In the genomic region with DNA sequence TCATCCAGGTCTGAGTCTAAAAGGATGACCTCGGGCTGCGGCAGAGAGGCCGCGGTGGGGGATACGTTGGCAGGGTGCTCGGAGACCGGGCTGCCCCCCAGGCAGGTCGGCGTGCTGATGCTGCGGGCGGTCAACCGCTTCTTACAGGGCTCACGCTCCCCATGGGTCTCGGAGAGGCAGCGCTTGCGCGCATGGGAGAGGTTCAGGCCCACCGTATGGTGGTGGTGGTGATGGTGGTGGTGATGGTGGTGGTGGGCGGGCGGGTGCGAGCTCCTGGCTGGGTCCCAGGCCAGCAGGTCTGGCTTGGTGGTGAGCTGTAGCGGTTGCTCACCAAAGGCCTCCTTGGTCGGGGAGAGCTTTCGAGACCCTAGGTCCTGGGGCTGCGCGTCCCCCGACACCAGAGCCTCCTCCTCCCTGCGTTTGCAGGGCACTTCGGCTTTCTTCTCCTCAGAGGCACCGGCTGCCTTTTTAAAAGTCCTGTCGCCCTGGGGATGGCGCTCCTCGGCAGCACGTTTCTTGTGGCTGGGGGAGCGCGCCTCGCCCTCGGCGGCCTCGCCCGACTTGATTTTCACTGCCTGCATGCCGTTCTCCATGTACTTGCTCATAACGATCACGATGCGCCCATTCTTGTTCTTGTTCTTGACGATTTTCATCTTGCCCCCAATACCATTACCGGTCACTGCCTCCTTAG, we compare ENCODE assay signal across 8 mouse cellular contexts. TPM values are rescaled to one million over a fixed set of nuclear protein-coding genes. Genes with fewer than 3 reads are reported as not detected.
DNase-seq lines count a peak whose midpoint lies in the region; ATAC-seq and TF ChIP-seq lines count a peak whose summit lies in the region.

No protein-coding gene starts in this region.

- H3K27ac ChIP-seq in heart, embryonic 13.5 days (replicated peaks): no peak overlapping the region
- H3K27ac ChIP-seq in heart, adult 2 months: no peak overlapping the region
- H3K27ac ChIP-seq in hindbrain, embryonic 13.5 days: no peak overlapping the region

- H3K4me3 ChIP-seq in heart, embryonic 13.5 days: no peak overlapping the region
- no peak overlapping the region for H3K4me3 ChIP-seq in heart, adult 2 months
- peak overlapping the region; percentile 80 for H3K4me3 ChIP-seq in hindbrain, embryonic 13.5 days
- H3K4me3 ChIP-seq in myocyte: no peak overlapping the region

- H3K36me3 ChIP-seq in heart, embryonic 13.5 days: peaks cover 40% of the 10 kb centered on the region
- no peaks in the 10 kb centered on the region for H3K36me3 ChIP-seq in heart, adult 2 months (ENCODE audit: control insufficient read depth, insufficient read depth, low read length)
- peaks cover 35% of the 10 kb centered on the region for H3K36me3 ChIP-seq in hindbrain, embryonic 13.5 days
- H3K36me3 ChIP-seq in myocyte (ENCODE audit: control insufficient read depth, insufficient read depth): peaks cover 12% of the 10 kb centered on the region

- intact Hi-C loops in heart, adult 2 months (cut with DNase I): no loop called here

- H3K4me1 ChIP-seq in heart, embryonic 13.5 days: peaks cover 66% of the 10 kb centered on the region
- peaks cover 8% of the 10 kb centered on the region for H3K4me1 ChIP-seq in heart, adult 2 months (ENCODE audit: control insufficient read depth, insufficient read depth, low read length)
- peaks cover 73% of the 10 kb centered on the region for H3K4me1 ChIP-seq in hindbrain, embryonic 13.5 days (replicated peaks)

- H3K4me2 ChIP-seq in heart, embryonic 13.5 days: no peak overlapping the region
- H3K4me2 ChIP-seq in hindbrain, embryonic 13.5 days: peak overlapping the region; percentile 43
- no peak overlapping the region for H3K4me2 ChIP-seq in myocyte (ENCODE audit: low read depth)

- DNase-seq in heart, adult 2 months: no peak
- peak; percentile 33 for DNase-seq in embryo, embryonic 10.5 days (ENCODE audit: low spot score)
- no peak for DNase-seq in layer of hippocampus, adult 9-10 months (ENCODE audit: low spot score)
- DNase-seq in spleen, postnatal 14 days (ENCODE audit: low spot score in 2 of 2): no peak
- no peak for DNase-seq in layer of hippocampus, postnatal 14 days (ENCODE audit: low spot score in 2 of 2)

- 56% methylated on average over 47 of the region's 47 CpGs for WGBS in heart, embryonic 13.5 days
- 87% methylated on average over 47 of the region's 47 CpGs for WGBS in heart, adult 2 months
- WGBS in hindbrain, embryonic 13.5 days: 23% methylated on average over 45 of the region's 47 CpGs

- H3ac ChIP-seq in myocyte (ENCODE audit: control insufficient read depth, insufficient read length): no peak overlapping the region

- no peak for TF ChIP-seq POLR2A in heart, adult 2 months (IDR thresholded peaks at IDR 0.05; ENCODE audit: insufficient read depth, low read depth, low read length)
- TF ChIP-seq POLR2A in myocyte (IDR thresholded peaks at IDR 0.05; ENCODE audit: insufficient read length, low read depth): no peak

- peak overlapping the region; percentile 47; the same call in 1 of the 2 replicates for H3K9ac ChIP-seq in heart, embryonic 13.5 days
- no peak overlapping the region for H3K9ac ChIP-seq in heart, adult 2 months (ENCODE audit: low read depth, low read length)
- H3K9ac ChIP-seq in hindbrain, embryonic 13.5 days: peak overlapping the region; percentile 63

- H3K9me3 ChIP-seq in heart, embryonic 13.5 days: no peaks in the 10 kb centered on the region
- no peaks in the 10 kb centered on the region for H3K9me3 ChIP-seq in hindbrain, embryonic 13.5 days

- no peak for TF ChIP-seq EP300 in heart, adult 2 months (IDR thresholded peaks at IDR 0.05; ENCODE audit: insufficient read depth, low read depth, low read length)

- H3K79me2 ChIP-seq in heart, adult 2 months (replicated peaks; ENCODE audit: control insufficient read depth, insufficient read depth, low read length): no peaks in the 10 kb centered on the region; the same call in 1 of the 2 replicates
- H3K79me2 ChIP-seq in myocyte (ENCODE audit: control insufficient read depth, insufficient read depth): peaks cover 27% of the 10 kb centered on the region

- no peak for TF ChIP-seq CTCF in heart, adult 2 months (IDR thresholded peaks at IDR 0.05)

- peaks cover 28% of the 10 kb centered on the region for H3K27me3 ChIP-seq in heart, embryonic 13.5 days (replicated peaks)
- H3K27me3 ChIP-seq in heart, adult 2 months (ENCODE audit: control insufficient read depth, insufficient read depth, low read length): no peaks in the 10 kb centered on the region
- peaks cover 45% of the 10 kb centered on the region for H3K27me3 ChIP-seq in hindbrain, embryonic 13.5 days
- H3K27me3 ChIP-seq in myocyte (ENCODE audit: control insufficient read depth, insufficient read depth, insufficient read length): no peaks in the 10 kb centered on the region

- ATAC-seq in heart, embryonic 13.5 days (ENCODE audit: extremely low read depth, insufficient number of reproducible peaks, low FRiP score, low TSS enrichment): no peak
- no peak for ATAC-seq in hindbrain, embryonic 13.5 days (ENCODE audit: low FRiP score)

TF ChIP-seq in myocyte, 11 proteins besides CTCF, POLR2A, EP300 and RAD21:
- TF ChIP-seq POLR2AphosphoS2 (IDR thresholded peaks at IDR 0.05; ENCODE audit: insufficient read length, low read depth): peak; percentile 33
- TF ChIP-seq REST (IDR thresholded peaks at IDR 0.05; ENCODE audit: insufficient read depth, insufficient read length): no peak
- TF ChIP-seq CEBPB (IDR thresholded peaks at IDR 0.05; ENCODE audit: insufficient read depth, poor library complexity, severe bottlenecking): no peak
TF ChIP-seq in myocyte: peak in this region for 1.

RNA-seq across cellular contexts. Expression of gene Cbx4, which starts 4.7 kb away (rescaled TPM):
- 8.0 and 9.5 TPM in 2 replicates for polyA plus RNA-seq in heart, embryonic 13.5 days (2015; fragmentation: Nextera tagmentation; extraction: Ambion mirVana)
- total RNA-seq in heart, adult 2 months (2021): 10 to 100 TPM in 1 of 2 experiments, 1 to 10 TPM in 1; 8.1 to 12.3 TPM
- 4.7 and 5.4 TPM in 2 replicates for polyA plus RNA-seq in heart, adult 2 months (2012; rRNA removed)
- polyA plus RNA-seq in hindbrain, embryonic 13.5 days (2015; fragmentation: Nextera tagmentation; extraction: Ambion mirVana): 14.1 and 15.8 TPM in 2 replicates
- 29.9 TPM for polyA plus RNA-seq in myocyte (2012; fragmentation: generic; extraction: Trizol)
- total RNA-seq in layer of hippocampus, postnatal 14 days (2021): 10 to 100 TPM; 59.1 to 59.4 TPM

RNA-seq across cellular contexts. Expression of gene Cbx8, which starts 40.5 kb away (rescaled TPM):
- 6.1 and 7.0 TPM in 2 replicates for polyA plus RNA-seq in heart, embryonic 13.5 days (2015; fragmentation: Nextera tagmentation; extraction: Ambion mirVana)
- total RNA-seq in heart, adult 2 months (2021): 1 to 10 TPM; 4.0 to 5.3 TPM
- 2.0 and 2.7 TPM in 2 replicates for polyA plus RNA-seq in heart, adult 2 months (2012; rRNA removed)
- polyA plus RNA-seq in hindbrain, embryonic 13.5 days (2015; fragmentation: Nextera tagmentation; extraction: Ambion mirVana): 10.0 and 11.1 TPM in 2 replicates
- 4.9 TPM for polyA plus RNA-seq in myocyte (2012; fragmentation: generic; extraction: Trizol)
- total RNA-seq in layer of hippocampus, postnatal 14 days (2021): 10 to 100 TPM; 15.0 to 15.2 TPM

RNA-seq across cellular contexts. Expression of gene Cbx2, which starts 58.5 kb away (rescaled TPM):
- polyA plus RNA-seq in heart, embryonic 13.5 days (2015; fragmentation: Nextera tagmentation; extraction: Ambion mirVana): 17.6 and 18.9 TPM in 2 replicates
- total RNA-seq in heart, adult 2 months (2021): 1 to 10 TPM; 1.7 to 2.3 TPM
- polyA plus RNA-seq in heart, adult 2 months (2012; rRNA removed): 2.3 and 3.0 TPM in 2 replicates
- 20.3 and 24.2 TPM in 2 replicates for polyA plus RNA-seq in hindbrain, embryonic 13.5 days (2015; fragmentation: Nextera tagmentation; extraction: Ambion mirVana)
- 10.2 TPM for polyA plus RNA-seq in myocyte (2012; fragmentation: generic; extraction: Trizol)
- total RNA-seq in layer of hippocampus, postnatal 14 days (2021): 1 to 10 TPM; 3.6 to 4.2 TPM
